Mouse (Mus musculus): ENCODE data around the gene 2410004B18Rik.
A peak's percentile ranks its signal among the peaks of the same experiment; 100 is the strongest.
"Not testable (repeated sequence)": the region's sequence is repeated elsewhere in the genome, so short reads cannot be mapped to it uniquely, and the experiment has no call there.

The 2410004B18Rik gene

GRCm38 (mm10) chr3:145937505-145938404, at the start of gene 2410004B18Rik:
2410004B18Rik (plus strand) TSS chr3:145938014.
- Histone ChIP-seq H3K27me3 (ENCODE audit: control insufficient read depth, insufficient read depth, low read length, poor library complexity, severe bottlenecking) (no peaks in the 10 kb centered on the region), H3K36me3 (ENCODE audit: control insufficient read depth, insufficient read depth, low read length, poor library complexity, severe bottlenecking) (peaks cover 10% of the 10 kb centered on the region)
- peak; percentile 95 for DNase-seq (ENCODE audit: low read depth, low spot score)

DNA sequence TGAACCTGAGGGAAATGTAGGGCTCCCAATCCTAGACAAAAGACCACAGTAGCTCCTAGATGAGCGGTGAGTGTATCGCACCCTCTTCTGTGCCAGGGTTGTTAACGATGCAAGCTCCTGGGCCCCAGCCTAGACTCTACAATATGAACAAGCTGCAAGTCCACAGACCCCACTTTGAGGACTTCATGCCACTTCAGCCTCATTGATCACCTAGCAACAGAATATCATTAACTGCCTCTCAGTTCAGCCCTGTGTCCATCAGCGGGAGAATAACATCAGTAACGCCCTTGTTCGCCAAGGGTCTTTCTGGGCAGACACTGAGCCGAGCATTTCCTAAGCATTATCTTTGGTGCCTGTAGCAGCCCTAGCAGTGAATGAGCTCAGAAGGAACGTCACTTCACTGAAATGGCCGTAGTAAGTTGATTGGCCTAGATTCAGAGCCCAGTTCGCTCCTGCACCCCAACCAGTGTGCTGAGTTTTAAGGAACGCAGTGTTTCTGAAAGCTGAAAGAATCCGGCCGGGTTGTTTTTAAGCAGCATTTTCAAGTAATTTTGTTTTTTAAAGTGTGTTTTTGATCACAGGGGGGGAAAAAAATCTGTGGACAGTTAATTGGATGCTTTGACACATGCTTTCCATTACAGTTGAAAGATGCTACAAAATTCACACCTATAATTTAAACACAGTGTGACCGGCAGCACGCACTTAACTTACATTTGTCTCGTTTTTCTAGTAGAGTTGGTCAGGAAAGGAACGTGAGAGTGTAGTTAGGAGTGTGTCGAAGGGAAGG, 47.3 kb upstream of the 2410004B18Rik start:
- no peak for DNase-seq (ENCODE audit: low read depth, low spot score)
- Histone ChIP-seq H3K36me3 (ENCODE audit: control insufficient read depth, insufficient read depth, low read length, poor library complexity, severe bottlenecking) (no peaks in the 10 kb centered on the region), H3K27me3 (ENCODE audit: control insufficient read depth, insufficient read depth, low read length, poor library complexity, severe bottlenecking) (no peaks in the 10 kb centered on the region)

DNA sequence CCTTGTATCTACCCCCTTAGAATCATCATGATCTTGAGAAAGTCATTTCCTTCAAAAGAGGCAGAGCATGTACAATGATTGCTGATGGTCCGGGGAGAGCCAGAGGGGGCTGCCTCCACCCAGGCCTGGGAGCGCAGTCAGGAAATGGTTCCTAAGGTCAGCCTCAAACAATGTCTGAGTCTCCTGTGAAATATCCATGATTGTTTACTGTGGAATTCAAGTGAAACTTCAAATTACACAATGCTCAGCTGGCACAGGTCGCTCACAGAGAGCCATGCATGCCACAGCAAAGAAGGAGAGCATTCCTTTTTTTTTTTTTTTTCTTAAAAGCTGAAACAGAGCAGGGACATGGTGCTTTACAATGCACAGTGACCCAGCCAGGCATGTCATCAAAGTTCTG, 45.4 kb upstream of the 2410004B18Rik start:
- H3K27me3 ChIP-seq (ENCODE audit: control insufficient read depth, insufficient read depth, low read length, poor library complexity, severe bottlenecking), result no peaks in the 10 kb centered on the region
- no peak for DNase-seq (ENCODE audit: low read depth, low spot score)
- H3K36me3 ChIP-seq (ENCODE audit: control insufficient read depth, insufficient read depth, low read length, poor library complexity, severe bottlenecking), result no peaks in the 10 kb centered on the region

DNA sequence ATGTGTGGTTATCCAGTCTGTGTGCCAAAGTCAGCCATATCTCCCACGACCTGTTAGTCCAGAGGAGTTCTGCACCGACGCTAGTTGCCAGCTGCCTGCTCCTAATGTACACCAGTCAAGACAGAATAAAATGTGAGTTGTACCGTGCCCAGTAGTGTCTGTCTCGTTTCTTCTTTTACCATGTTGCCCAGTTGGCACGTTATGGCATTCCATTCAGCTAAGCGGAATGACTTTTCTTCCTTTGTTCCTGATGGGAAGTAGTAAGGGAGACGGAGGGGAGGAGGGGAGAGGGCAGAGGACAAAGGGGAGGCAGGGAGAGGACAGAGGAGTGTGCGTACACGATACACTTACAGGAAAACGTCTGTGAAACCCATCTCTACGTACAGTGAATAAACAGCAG, 43.7 kb upstream of the 2410004B18Rik start:
- Histone ChIP-seq H3K36me3 (ENCODE audit: control insufficient read depth, insufficient read depth, low read length, poor library complexity, severe bottlenecking) (no peaks in the 10 kb centered on the region), H3K27me3 (ENCODE audit: control insufficient read depth, insufficient read depth, low read length, poor library complexity, severe bottlenecking) (no peaks in the 10 kb centered on the region)
- DNase-seq (ENCODE audit: low read depth, low spot score), result no peak

GRCm38 (mm10) chr3:145897749-145898148, 40.1 kb upstream of the 2410004B18Rik start:
- H3K36me3 ChIP-seq (ENCODE audit: control insufficient read depth, insufficient read depth, low read length, poor library complexity, severe bottlenecking), result no peaks in the 10 kb centered on the region
- no peak for DNase-seq (ENCODE audit: low read depth, low spot score)
- H3K27me3 ChIP-seq (ENCODE audit: control insufficient read depth, insufficient read depth, low read length, poor library complexity, severe bottlenecking), result no peaks in the 10 kb centered on the region

DNA sequence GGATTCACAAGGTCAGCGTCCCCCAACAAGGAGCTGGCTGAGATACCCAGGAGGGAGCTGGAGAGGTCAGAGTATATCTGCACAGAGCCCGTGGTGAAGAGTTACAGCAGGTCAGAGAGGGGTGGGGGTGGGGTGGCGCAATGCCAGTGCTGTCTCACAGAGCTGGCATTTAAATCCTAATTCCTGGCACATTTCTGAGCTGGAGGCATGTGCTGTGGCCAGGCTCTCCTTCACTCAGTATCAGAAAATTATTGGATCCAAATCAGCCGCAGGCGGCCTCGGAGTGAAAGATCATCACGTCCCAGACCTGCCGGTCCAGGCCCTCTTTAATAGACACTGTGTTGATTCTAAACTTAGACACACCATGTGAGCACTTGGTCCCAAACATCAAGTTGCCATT, 38.0 kb upstream of the 2410004B18Rik start:
- Histone ChIP-seq H3K36me3 (ENCODE audit: control insufficient read depth, insufficient read depth, low read length, poor library complexity, severe bottlenecking) (no peaks in the 10 kb centered on the region), H3K27me3 (ENCODE audit: control insufficient read depth, insufficient read depth, low read length, poor library complexity, severe bottlenecking) (no peaks in the 10 kb centered on the region)
- DNase-seq (ENCODE audit: low read depth, low spot score), result no peak

DNA sequence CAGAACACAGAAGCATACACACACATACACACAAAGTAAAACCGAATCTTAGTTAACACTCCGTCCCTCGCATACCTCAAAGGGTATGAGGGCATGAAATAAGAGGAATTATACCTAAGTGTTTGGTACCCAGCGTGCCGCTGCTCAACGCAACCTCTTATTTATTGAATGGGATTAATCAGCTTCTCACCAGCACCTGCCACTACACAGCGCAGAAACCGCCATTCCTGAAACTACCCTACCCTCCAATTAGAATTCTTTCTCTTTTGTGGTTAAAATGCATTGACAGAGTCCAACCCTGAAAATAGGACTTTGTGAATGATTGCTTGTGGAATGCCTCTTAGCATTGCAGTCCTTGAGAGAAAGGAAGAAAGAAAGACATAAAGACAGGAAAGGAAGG, 34.3 kb upstream of the 2410004B18Rik start:
- no peak for DNase-seq (ENCODE audit: low read depth, low spot score)
- H3K36me3 ChIP-seq (ENCODE audit: control insufficient read depth, insufficient read depth, low read length, poor library complexity, severe bottlenecking), result no peaks in the 10 kb centered on the region
- no peaks in the 10 kb centered on the region for H3K27me3 ChIP-seq (ENCODE audit: control insufficient read depth, insufficient read depth, low read length, poor library complexity, severe bottlenecking)

- DNase-seq (ENCODE audit: low read depth, low spot score), result peak; percentile 70
Measured at GRCm38 (mm10) chr3:145904850-145905776, 32.7 kb upstream of the 2410004B18Rik start.

GRCm38 (mm10) chr3:145906582-145906981, 31.2 kb upstream of the 2410004B18Rik start:
- DNase-seq (ENCODE audit: low read depth, low spot score), result no peak
- Histone ChIP-seq H3K36me3 (ENCODE audit: control insufficient read depth, insufficient read depth, low read length, poor library complexity, severe bottlenecking) (no peaks in the 10 kb centered on the region), H3K27me3 (ENCODE audit: control insufficient read depth, insufficient read depth, low read length, poor library complexity, severe bottlenecking) (no peaks in the 10 kb centered on the region)

More at GRCm38 (mm10) chr3:145904850-145905776, 32.7 kb upstream of the 2410004B18Rik start:
- no peaks in the 10 kb centered on the region for H3K27me3 ChIP-seq (ENCODE audit: control insufficient read depth, insufficient read depth, low read length, poor library complexity, severe bottlenecking)
- H3K36me3 ChIP-seq (ENCODE audit: control insufficient read depth, insufficient read depth, low read length, poor library complexity, severe bottlenecking), result no peaks in the 10 kb centered on the region

- Histone ChIP-seq H3K36me3 (ENCODE audit: control insufficient read depth, insufficient read depth, low read length, poor library complexity, severe bottlenecking) (no peaks in the 10 kb centered on the region), H3K27me3 (ENCODE audit: control insufficient read depth, insufficient read depth, low read length, poor library complexity, severe bottlenecking) (no peaks in the 10 kb centered on the region)
- DNase-seq (ENCODE audit: low read depth, low spot score), result no peak
Measured at GRCm38 (mm10) chr3:145912512-145912911, 25.3 kb upstream of the 2410004B18Rik start.

- H3K36me3 ChIP-seq (ENCODE audit: control insufficient read depth, insufficient read depth, low read length, poor library complexity, severe bottlenecking), result no peaks in the 10 kb centered on the region
- H3K27me3 ChIP-seq (ENCODE audit: control insufficient read depth, insufficient read depth, low read length, poor library complexity, severe bottlenecking), result no peaks in the 10 kb centered on the region
Measured at GRCm38 (mm10) chr3:145913263-145913662, 24.6 kb upstream of the 2410004B18Rik start.

DNA sequence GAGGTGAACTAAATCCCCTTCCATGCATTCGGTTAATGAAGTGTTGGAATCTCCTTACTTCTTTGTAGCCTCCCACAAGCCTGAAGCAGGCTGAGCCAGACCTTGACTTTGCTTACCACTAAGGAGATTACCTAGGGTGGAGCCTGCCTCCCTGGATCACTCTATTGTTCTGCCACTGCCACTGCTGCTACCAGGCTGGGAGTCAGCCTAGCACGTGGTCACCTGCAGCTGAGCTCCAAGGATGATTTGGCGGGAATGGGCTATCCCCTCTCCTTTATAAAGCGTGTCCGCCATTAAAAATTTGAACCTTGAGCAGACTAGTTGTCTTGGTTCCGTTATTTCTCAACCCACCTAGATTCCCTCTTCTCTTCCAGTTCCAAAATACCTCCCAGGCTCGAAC, 23.9 kb upstream of the 2410004B18Rik start:
- not testable (repeated sequence) for H3K36me3 ChIP-seq (ENCODE audit: control insufficient read depth, insufficient read depth, low read length, poor library complexity, severe bottlenecking); H3K27me3 ChIP-seq (ENCODE audit: control insufficient read depth, insufficient read depth, low read length, poor library complexity, severe bottlenecking); DNase-seq (ENCODE audit: low read depth, low spot score)

More at GRCm38 (mm10) chr3:145913263-145913662, 24.6 kb upstream of the 2410004B18Rik start:
- no peak for DNase-seq (ENCODE audit: low read depth, low spot score)

GRCm38 (mm10) chr3:145916374-145916773, 21.4 kb upstream of the 2410004B18Rik start:
- Histone ChIP-seq H3K27me3 (ENCODE audit: control insufficient read depth, insufficient read depth, low read length, poor library complexity, severe bottlenecking) (no peaks in the 10 kb centered on the region), H3K36me3 (ENCODE audit: control insufficient read depth, insufficient read depth, low read length, poor library complexity, severe bottlenecking) (no peaks in the 10 kb centered on the region)
- no peak for DNase-seq (ENCODE audit: low read depth, low spot score)

DNA sequence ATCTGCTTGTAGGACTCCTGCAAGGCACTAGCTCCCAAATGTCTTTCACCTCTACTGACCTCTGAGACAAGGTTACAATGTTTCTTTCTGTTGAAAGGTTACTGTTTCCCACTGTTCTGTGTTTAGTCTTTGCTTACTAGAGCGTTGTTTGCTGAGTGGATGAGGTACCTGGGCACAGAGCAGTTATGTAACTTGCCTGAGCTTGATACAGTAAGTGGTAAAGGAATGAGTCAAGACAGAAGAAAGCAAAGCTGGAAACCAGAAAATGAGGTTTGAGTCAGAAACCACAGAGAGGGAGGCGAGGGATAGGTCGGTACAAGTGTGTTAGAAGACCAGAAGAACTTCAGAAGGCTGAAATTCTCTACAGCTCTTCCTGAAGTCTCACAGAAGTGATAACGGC, 21.0 kb upstream of the 2410004B18Rik start:
- Histone ChIP-seq H3K27me3 (ENCODE audit: control insufficient read depth, insufficient read depth, low read length, poor library complexity, severe bottlenecking) (no peaks in the 10 kb centered on the region), H3K36me3 (ENCODE audit: control insufficient read depth, insufficient read depth, low read length, poor library complexity, severe bottlenecking) (no peaks in the 10 kb centered on the region)
- DNase-seq (ENCODE audit: low read depth, low spot score), result no peak

Measured in splenic B cell, adult 2 months (primary cell).